Mouse (Mus musculus) heart, embryonic 14.5 days (tissue): Measurements from ENCODE around the gene Snapc3. TPM values are rescaled to one million over a fixed set of nuclear protein-coding genes. Genes with fewer than 3 reads are reported as not detected.

Source experiments
- ATAC-seq: fragments of 200-750 bp; cut with Nextera tagmentation; 2 replicates; pipeline ENCODE4 v1.8.0; 2017; ENCODE audit warnings: low read depth, moderate TSS enrichment; ENCODE audit not compliant: insufficient number of reproducible peaks, insufficient read depth, low FRiP score
- H3K27ac ChIP-seq, 2 experiments: fragments of 200-500 bp in 1 of 2; fragments of 300-500 bp in 1 of 2; sonication (generic) in 1 of 2; replicated peaks in 1 of 2; 2 replicates each; pipeline ENCODE4 v1.5.1; 2012 to 2014; ENCODE audit warnings: low read depth in 2 of 2, low read length in 2 of 2, control low read depth in 1 of 2, mild to moderate bottlenecking in 1 of 2, mixed read lengths in 1 of 2; ENCODE audit not compliant: control insufficient read depth in 1 of 2, insufficient read depth in 1 of 2
- H3K27me3 ChIP-seq: fragments of 300-500 bp; sonication (generic); 2 replicates; pipeline ENCODE4 v1.6.1; 2014; ENCODE audit warnings: mild to moderate bottlenecking, low read length, control low read depth; ENCODE audit not compliant: control insufficient read depth, insufficient read depth
- H3K36me3 ChIP-seq: fragments of 300-500 bp; sonication (generic); 2 replicates; pipeline ENCODE4 v1.6.1; 2014; ENCODE audit warnings: mild to moderate bottlenecking, control low read depth, low read length, mixed read lengths; ENCODE audit not compliant: control insufficient read depth, insufficient read depth
- H3K4me1 ChIP-seq, 2 experiments: fragments of 200-500 bp in 1 of 2; fragments of 300-500 bp in 1 of 2; sonication (generic) in 1 of 2; 2 replicates each; pipeline ENCODE4 v1.6.1; 2012 to 2014; ENCODE audit warnings: low read length in 2 of 2, control low read depth in 1 of 2, mixed read lengths in 1 of 2; ENCODE audit not compliant: control insufficient read depth in 2 of 2, insufficient read depth in 2 of 2
- H3K4me2 ChIP-seq: fragments of 300-500 bp; sonication (generic); 2 replicates; pipeline ENCODE4 v1.6.1; 2014; ENCODE audit warnings: mild to moderate bottlenecking, low read length
- H3K4me3 ChIP-seq, 2 experiments: fragments of 200-500 bp in 1 of 2; fragments of 300-500 bp in 1 of 2; sonication (generic) in 1 of 2; 2 replicates each; pipeline ENCODE4 v1.5.1; 2012 to 2014; ENCODE audit warnings: low read length in 2 of 2, mild to moderate bottlenecking in 2 of 2, control low read depth in 1 of 2, low read depth in 1 of 2, moderate library complexity in 1 of 2; ENCODE audit not compliant: control insufficient read depth in 1 of 2, insufficient read depth in 1 of 2
- H3K9ac ChIP-seq: fragments of 300-500 bp; sonication (generic); 2 replicates; pipeline ENCODE4 v1.6.1; 2014; ENCODE audit warnings: mild to moderate bottlenecking, low read length
- H3K9me3 ChIP-seq: fragments of 300-500 bp; sonication (generic); 2 replicates; pipeline ENCODE4 v1.6.1; 2016; ENCODE audit warnings: low read length, control low read depth; ENCODE audit not compliant: control insufficient read depth
- WGBS: fragments of 180-500 bp; shearing (Covaris S2); extraction: QIAGEN DNeasy Blood & Tissue Kit; methylation state at CpG from one replicate; pipeline ENCODE4 v1.1.7; 2014; 5-methylcytosine and 5-hydroxymethylcytosine counted together
- polyA plus RNA-seq: library from polyadenylated mRNA; unstranded; fragments of >200 nt; fragmentation: Nextera tagmentation; extraction: Ambion mirVana; gene quantifications from 2 replicates; pipeline ENCODE4 v1.2.1, GENCODE M21; 2014

Snapc3 gene
- polyA plus RNA-seq, 1 experiment from 2014 or later: 33.7 TPM

GRCm38 (mm10) chr4:83398527-83398926, 19.0 kb upstream of the Snapc3 start:
- Histone ChIP-seq H3K4me2 (no peak overlapping the region), H3K9ac (no peak overlapping the region), H3K4me1 (no peaks in the 10 kb centered on the region), H3K36me3 (no peaks in the 10 kb centered on the region), H3K27me3 (no peaks in the 10 kb centered on the region), H3K9me3 (peaks cover 7% of the 10 kb centered on the region), H3K27ac (no peak overlapping the region), H3K4me3 (no peak overlapping the region)
- no peak for ATAC-seq
- 80% methylated on average over 2 of the region's 2 CpGs for WGBS

GRCm38 (mm10) chr4:83400691-83401595, 16.6 kb upstream of the Snapc3 start:
- no peak overlapping the region for H3K27ac ChIP-seq
- H3K9me3 ChIP-seq: peaks cover 9% of the 10 kb centered on the region
- no peak overlapping the region for H3K4me3 ChIP-seq
- H3K36me3 ChIP-seq: no peaks in the 10 kb centered on the region
- H3K27me3 ChIP-seq: no peaks in the 10 kb centered on the region
- ATAC-seq: no peak
- H3K9ac ChIP-seq: no peak overlapping the region
- H3K4me2 ChIP-seq: no peak overlapping the region
- H3K4me1 ChIP-seq: no peaks in the 10 kb centered on the region
- WGBS: 82% methylated on average over 7 of the region's 7 CpGs

GRCm38 (mm10) chr4:83401712-83402111, 15.8 kb upstream of the Snapc3 start:
- Histone ChIP-seq H3K9me3 (peaks cover 10% of the 10 kb centered on the region), H3K27ac (no peak overlapping the region), H3K4me3 (no peak overlapping the region), H3K4me1 (no peaks in the 10 kb centered on the region), H3K36me3 (no peaks in the 10 kb centered on the region), H3K27me3 (no peaks in the 10 kb centered on the region), H3K4me2 (no peak overlapping the region), H3K9ac (no peak overlapping the region)
- ATAC-seq: no peak

GRCm38 (mm10) chr4:83407688-83408087, 9.8 kb upstream of the Snapc3 start:
- Histone ChIP-seq H3K4me2 (no peak overlapping the region), H3K4me3 (no peak overlapping the region), H3K4me1 (no peaks in the 10 kb centered on the region), H3K27me3 (no peaks in the 10 kb centered on the region), H3K9ac (no peak overlapping the region), H3K9me3 (peaks cover 28% of the 10 kb centered on the region), H3K36me3 (no peaks in the 10 kb centered on the region), H3K27ac (no peak overlapping the region)
- ATAC-seq: no peak
- 87% methylated on average over 6 of the region's 6 CpGs for WGBS

- H3K27ac ChIP-seq: no peak overlapping the region
- no peak overlapping the region for H3K4me3 ChIP-seq
- H3K9ac ChIP-seq: no peak overlapping the region
- no peak overlapping the region for H3K4me2 ChIP-seq
- H3K9me3 ChIP-seq: peaks cover 18% of the 10 kb centered on the region
- no peaks in the 10 kb centered on the region for H3K27me3 ChIP-seq
- WGBS: 95% methylated on average over 4 of the region's 4 CpGs
- H3K36me3 ChIP-seq: no peaks in the 10 kb centered on the region
- no peaks in the 10 kb centered on the region for H3K4me1 ChIP-seq
- ATAC-seq: no peak
These were observed 7.5 kb upstream of the Snapc3 start for GRCm38 (mm10) chr4:83409867-83410505.

- ATAC-seq: no peak
- no peak overlapping the region for H3K9ac ChIP-seq
- peaks cover 0 to 5% of the 10 kb centered on the region in 2 experiments; a peak in 2 of 4 replicates for H3K4me1 ChIP-seq
- no peaks in the 10 kb centered on the region for H3K27me3 ChIP-seq
- no peak overlapping the region for H3K4me3 ChIP-seq
- no peak overlapping the region for H3K4me2 ChIP-seq
- H3K27ac ChIP-seq: no peak overlapping the region
- peaks cover 20% of the 10 kb centered on the region for H3K9me3 ChIP-seq
- WGBS: 70% methylated on average over 3 of the region's 3 CpGs
- H3K36me3 ChIP-seq: no peaks in the 10 kb centered on the region
These were observed 5.5 kb upstream of the Snapc3 start for GRCm38 (mm10) chr4:83412060-83412459.

GRCm38 (mm10) chr4:83414241-83414824, 3.2 kb upstream of the Snapc3 start:
- H3K27ac ChIP-seq: no peak overlapping the region
- 81% methylated on average over 5 of the region's 5 CpGs for WGBS
- ATAC-seq: no peak
- H3K36me3 ChIP-seq: peaks cover under 1% of the 10 kb centered on the region; the same call in 1 of the 2 replicates
- H3K9ac ChIP-seq: no peak overlapping the region
- no peak overlapping the region for H3K4me3 ChIP-seq
- peaks cover 5% of the 10 kb centered on the region; the same call in 1 of the 2 replicates for H3K9me3 ChIP-seq
- no peak overlapping the region for H3K4me2 ChIP-seq
- peaks cover 2 to 13% of the 10 kb centered on the region in 2 experiments; a peak in 3 of 4 replicates for H3K4me1 ChIP-seq
- H3K27me3 ChIP-seq: no peaks in the 10 kb centered on the region
